Mouse (Mus musculus): ENCODE measurements around the gene Ttpal.
"Not testable (repeated sequence)": the region's sequence is repeated elsewhere in the genome, so short reads cannot be mapped to it uniquely, and the experiment has no call there.

Ttpal gene

DNA sequence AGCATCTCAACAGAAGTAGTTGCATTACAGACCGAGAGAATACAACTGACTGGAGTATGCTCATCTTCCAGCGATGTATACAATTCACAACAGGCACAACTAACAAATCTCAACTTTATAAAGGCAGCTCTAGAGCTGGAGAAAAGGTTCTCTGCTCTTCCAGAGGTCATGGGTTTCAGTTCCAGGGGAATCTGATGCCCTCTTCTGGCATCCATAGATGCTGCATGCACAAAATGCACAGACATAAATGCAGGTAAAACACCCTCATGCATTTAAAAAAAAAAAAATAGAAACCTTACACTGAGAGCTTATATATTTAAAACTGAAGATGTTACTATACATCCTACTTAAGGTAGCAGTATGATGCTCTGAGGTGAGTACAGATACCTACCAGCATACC lies 29.6 kb downstream of the Ttpal start:
- DNase-seq, result no peak

DNA sequence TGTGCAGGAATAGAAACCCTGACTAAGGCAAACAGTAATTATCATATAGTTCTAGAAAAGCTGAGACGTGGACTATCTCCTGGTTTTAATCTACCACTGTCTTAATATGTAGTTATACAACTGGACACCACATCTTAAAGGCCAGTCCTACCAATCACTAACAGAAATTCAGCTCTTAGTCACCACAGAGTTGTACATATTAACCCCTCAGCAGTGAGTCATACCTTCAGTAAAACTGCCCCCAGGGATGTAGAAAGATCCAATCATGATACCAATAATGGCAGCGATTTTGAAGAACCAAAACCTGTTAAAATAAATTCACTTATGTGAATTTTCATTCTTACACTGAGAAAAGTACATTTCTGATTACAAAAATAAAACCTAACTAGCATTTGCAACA lies 32.1 kb downstream of the Ttpal start:
- DNase-seq, result no peak

DNA sequence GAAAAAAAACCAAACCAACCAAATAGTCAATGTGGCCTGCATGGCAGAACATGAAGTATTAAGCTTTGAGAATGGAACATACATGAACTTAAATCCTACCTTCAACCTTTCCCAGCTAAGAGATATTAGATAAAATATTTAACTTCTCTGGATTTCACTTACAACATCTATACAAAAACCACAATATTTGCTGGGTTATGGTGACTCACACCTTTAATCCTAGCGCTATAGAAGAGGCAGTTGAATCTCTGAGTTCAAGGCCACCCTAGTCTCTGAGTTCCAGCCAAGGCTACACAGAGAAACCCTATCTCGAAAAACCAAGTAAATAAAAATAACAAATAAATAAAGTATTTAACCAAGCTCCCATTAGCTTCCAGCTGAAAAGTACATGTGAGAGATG lies 33.9 kb downstream of the Ttpal start:
- DNase-seq, result no peak

DNA sequence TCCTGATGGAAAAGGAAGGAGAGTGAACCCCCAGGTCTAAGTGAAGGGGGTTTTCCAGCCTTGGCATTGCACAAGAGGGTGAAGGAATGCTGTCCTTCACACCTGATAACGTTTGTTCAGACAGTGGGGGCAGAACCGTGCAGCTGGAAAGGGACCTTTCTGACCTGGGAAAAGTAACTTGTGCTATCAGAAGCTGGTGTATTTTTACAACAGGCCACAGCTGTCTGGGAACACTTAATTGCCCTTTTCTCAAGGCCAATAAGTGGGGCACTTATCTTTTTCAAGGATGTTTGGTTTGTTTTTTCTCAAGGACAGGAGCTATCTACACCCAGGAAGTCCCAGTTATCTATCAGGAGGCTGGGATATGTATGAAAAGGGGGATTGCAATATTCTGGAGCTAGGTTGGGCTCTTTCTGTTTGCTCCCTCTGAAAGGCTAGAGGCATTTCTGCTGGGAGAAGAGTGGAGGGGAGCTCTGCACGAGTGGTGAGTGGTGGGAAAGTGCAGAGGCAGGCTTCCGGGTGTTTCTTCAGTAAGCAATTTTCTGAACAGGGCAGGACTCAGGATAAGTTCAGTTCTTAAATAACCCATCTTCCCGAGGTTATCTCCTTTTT lies 35.6 kb downstream of the Ttpal start:
- no peak for DNase-seq

DNA sequence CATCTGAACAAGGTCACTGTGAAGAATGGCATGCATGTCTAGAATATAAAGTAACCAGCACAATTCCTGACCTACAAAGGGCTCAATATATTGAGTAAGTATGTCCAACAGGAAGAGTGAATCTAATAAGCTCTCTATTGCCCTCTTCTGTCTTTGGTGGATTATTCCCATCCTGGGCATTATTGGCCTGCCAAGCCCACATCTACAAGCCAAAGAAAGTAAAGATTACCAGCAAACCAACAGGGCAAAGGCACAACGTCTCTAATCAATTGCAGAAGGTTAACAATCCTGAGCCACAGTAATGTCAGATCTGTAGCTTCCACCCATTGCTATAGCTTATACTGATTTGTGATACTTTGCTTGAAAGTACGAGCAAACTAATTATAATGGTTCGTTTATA lies 38.4 kb downstream of the Ttpal start:
- no peak for DNase-seq

DNA sequence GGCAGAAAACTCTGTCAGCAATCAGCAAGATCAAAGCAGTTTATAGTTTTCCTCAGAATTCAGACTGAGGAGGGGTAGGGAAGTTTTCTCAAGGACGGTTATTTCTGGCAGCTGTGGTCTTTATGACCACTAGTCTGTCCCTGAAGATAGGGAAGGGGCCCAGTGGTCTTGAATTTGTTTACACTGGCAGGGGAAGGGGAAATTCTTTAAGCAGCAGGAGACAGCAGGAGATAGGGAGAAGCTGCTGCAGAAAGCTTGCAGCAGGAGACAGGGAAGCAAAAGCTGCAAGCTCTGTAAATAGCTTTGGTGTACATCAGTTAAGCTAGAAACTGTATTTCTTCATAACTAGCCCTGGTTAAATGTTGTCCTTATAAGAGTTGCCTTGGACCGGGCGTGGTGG lies 39.6 kb downstream of the Ttpal start:
- no peak for DNase-seq

DNA sequence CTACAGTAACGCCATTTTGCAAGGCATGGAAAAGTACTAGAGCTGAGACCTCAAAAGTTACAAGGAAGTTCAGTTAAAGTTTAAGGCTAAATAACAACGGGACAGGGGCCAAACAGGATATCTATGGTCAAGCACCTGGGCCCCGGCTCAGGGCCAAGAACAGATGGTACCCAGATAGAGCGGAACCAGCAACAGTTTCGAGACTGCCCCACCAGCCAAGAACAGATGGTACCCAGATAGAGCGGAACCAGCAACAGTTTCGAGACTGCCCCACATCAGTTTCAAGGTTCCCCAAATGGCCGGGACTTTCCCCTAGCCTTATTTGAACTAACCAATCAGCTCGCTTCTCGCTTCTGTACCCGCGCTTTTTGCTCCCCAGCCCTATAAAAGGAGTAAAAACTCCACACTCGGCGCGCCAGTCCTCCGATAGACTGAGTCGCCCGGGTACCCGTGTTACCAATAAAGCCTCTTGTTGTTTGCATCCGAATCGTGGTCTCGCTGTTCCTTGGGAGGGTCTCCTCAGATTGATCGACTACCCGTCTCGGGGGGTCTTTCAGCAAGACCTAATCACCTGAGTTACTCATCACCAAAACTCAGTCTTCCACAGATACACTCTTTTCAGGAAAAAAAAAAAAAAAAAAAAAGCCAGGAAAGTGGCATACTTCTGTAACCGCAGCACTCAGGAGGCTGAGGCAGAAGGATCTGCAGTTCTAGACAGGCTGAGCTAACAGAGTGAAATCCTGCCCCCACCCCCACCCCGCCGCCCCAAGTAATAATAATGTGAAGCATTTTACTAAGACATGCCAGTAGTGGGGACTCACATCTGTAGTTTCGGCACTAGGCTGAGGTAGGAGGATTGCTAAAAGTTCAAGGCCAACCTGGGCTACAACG lies 40.8 kb downstream of the Ttpal start:
- DNase-seq, result peak; percentile 69

DNA sequence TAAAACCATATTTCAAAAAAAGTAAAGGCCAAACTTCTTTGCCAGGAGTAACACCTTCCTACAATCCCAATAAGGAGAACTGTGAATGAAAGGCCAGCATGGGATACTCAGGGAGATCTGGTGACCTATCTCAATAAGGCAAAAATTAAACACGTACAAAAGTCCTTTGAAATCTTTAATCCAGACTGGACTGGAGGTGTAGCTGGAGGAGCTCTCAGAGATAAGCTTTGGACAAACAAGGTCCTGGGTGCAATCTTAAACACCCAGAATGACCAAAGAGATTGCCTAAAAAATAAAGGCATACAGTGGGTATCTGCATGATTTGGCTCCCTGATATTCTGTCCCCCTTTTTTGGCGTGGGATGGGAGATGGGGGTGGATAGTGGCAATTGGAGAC lies 41.5 kb downstream of the Ttpal start:
- DNase-seq, result no peak

DNA sequence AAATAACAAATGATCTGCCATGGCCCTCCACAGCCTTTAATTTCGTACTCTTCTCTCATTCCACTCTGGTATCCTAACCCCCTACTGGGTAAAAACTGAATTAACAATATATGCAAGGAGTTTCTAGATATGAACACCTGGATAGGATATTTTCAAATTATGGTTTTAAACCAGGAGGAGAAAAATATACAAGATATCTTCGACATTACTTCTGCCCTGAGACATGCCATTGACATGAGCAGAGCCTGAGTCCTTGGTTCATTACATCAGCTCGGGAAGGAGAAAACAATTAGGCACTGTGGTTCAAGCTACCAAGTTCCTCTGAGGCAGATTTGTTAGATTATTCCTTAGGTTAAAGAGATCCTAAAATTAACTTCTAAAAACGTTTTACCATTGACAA lies 41.9 kb downstream of the Ttpal start:
- DNase-seq, result no peak

DNA sequence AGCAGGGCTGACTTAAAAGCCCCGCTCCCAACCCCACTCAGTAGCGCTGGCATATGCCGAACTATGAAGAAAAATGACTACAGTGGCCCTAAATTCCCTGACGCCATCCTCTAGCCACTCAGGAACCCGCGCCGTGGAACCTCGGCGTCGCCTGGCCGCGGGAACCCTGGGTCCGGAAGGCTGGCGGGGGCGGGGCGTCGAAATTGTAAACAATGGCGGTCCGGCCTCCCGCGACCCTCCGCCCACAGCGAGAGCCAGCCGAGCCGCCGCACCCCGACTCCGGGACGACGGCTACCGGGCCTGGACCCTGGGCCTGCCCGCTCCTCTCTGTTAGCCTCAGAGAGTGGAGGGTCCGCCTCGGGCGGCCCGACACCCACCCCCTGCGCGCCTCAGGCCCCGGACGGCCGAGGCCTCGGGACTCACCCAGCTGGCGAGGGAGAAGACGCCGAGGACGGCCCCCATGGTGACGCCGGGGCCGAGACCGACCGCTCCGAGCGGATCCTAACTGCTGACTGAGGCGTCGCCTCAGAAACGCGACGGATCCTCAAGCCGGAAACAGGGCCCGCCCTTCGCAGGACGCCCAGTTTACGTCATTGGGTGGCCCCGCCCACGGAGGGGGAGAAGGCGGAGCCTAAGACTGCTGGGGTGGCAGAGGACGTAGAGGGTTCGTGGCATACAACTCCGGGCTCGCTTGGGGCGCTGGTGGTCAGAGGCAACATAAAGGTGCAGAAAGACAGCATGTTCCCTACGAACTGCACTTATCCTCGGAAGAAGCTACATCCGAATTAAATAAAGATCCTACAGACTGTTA lies 42.7 kb downstream of the Ttpal start, which contains the start of gene Serinc3:
Serinc3 (minus strand) TSS at position 557 of the 811 bp plus-strand sequence.
- peak; percentile 99 for DNase-seq

DNA sequence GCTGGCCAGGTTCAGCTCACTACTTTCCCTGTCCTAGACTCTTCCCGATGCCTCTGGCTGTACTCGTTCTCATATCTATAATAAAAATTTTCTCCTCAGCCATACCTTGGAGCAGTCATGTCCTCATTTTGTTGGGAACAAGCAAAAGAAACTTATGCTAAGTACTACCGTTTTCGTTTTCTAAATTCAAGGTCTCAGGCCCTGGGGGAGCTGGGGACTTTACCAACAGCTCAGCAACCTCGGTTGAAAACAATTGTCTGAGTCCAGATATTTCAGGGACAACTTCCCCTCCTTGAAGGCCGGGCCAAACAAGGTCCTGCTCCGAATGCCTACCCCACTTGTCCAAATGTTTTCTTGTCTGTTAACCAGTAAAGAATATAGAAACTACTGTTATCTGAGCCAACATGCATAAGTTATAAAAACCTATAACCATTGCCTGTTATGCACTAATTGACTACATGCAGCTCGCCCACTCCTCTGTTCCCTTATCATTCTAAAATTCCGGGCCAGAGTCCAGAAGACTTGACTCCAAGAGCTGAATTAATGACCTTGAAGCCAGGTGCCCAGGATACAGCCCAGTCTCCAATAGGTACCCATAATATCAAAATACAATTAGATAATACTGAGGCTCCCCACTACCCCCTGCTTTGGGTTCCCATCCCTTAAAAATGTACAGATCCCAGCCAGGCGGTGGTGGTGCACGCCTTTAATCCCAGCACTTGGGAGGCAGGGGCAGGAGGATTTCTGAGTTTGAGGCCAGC lies 43.8 kb downstream of the Ttpal start:
- DNase-seq, result no peak

DNA sequence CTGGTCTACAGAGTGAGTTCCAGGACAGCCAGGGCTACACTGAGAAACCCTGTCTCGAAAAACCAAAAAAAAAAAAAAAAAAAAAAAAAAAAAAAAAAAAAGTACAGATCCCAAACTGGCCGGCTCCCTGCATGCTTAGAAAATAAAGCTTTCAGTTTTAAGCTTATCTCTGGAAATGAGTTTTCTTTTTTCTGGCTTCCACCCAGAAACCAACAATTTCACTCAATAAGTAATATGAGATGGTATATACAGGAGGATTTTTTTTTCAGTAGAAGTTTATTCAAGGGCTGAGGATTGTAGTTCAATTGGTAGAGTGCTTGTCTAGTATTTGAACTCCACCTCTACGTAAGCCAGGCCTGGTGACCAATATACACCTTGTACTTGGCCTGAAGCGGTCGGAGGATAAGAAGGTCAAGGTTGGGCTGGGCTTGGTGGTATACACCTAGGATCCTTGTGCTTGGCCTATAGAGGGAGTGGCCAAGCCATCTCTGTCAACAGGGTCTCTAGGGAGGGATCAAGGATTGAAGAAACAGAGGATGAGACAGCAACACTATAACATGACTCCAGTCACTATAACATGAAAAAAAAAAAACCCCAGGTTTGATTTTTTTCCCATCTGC lies 44.5 kb downstream of the Ttpal start:
- no peak for DNase-seq

DNA sequence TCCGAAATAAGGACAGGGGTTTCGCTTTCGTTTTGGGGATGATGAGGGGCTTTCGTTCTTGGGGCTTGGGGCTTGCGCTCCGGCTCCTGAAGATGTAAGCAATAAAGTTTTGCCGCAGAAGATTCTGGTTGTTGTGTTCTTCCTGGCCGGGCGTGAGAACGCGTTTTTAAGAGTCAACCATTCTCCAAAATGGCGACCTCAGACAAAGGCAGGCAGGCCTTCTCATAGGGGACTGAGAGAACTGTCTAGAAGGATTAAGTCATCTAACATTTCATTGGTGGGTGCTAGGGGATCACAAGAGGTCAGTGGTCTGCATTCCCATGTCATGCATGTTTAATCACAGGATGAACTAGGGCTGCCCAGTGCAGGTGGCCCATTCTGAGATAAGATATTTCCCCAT lies 53.6 kb downstream of the Ttpal start:
- not testable (repeated sequence) for DNase-seq

DNA sequence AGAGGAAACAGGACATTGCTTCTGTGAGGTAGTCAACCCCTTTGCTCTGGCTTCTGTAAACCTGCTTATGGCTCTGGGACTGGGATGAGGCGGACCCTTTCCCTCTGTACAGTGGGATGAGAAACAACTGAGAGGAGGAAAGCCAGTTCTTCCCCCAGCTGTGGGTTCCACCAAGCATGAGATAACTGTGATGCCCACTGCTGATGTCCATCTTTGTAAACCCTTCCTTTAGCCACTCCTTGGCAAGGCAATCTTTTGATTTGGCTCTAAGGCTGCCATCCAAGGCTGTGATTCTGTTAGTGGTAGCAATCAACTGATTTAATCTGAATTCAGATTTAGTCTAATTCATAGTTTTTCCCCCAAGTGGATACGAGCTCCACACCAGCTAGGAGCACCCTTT lies 55.4 kb downstream of the Ttpal start:
- no peak for DNase-seq

DNA sequence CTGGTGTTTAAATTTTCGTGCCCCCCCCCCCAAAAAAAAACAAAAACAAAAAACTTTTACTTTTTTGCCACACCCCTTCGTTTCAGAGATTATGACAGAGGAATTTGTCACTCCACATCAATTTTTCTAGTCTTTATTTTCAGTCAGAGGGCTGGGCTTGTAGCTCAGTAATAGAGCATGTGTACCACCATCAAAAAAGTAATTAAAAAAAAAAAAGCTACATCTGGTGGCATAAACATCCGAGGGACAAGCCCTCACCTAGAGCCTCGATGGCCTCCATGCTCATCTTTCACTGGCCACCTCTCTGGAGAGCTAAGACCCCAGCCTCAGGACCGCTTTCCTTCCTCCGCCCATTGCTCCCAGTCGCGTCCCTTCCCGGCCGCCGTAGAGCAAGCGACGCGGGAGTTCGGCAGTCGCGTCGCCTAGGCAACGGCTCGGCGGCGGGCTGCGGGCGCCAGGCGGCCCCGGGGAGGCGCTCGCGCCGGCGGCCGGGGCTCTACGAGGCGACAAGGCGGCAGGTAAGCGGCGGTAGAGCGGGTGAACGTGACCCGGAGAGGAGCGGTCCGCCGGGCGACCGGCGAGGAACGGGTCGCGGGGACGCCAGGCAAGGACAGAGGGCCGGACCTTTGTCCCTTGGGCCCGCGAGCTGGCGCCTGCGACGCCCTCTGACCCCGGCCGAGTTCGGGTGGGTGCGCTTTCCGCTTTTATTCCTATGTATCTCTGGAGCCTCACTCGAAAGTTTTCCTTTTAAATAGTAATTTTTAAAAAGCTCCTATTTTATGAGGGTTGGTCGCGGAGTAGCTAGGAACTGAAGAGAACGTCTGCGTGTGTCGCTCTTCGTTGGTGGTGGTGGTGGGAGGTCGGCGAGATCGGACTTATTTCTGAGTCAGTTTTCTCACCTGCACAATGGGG lies 56.1 kb downstream of the Ttpal start, which contains the start of gene Pkig:
Pkig (plus strand) TSS at position 412 of the 912 bp plus-strand sequence.
- DNase-seq, result peak; percentile 87 to 95

DNA sequence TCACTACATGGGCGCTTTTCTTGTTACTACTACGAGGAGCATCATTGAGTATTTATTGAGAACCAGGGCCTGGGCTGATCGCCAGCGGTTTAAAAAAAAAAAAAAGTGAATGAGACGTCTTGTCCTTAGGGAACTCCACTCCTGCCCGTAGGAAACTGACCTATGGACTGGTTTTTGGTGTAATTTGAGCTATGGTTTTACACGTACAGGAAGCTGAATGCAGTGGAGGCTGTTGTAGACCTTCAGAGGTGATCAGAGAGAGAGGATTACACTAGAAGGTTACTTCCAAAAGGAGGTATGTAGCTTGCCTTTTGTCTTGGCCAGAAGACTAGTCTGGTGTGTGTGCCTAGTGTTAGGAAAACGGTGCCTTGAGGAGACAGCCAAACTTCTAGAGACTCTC lies 56.8 kb downstream of the Ttpal start:
- peak in 1 of 2 experiments; percentile 44 for DNase-seq

DNA sequence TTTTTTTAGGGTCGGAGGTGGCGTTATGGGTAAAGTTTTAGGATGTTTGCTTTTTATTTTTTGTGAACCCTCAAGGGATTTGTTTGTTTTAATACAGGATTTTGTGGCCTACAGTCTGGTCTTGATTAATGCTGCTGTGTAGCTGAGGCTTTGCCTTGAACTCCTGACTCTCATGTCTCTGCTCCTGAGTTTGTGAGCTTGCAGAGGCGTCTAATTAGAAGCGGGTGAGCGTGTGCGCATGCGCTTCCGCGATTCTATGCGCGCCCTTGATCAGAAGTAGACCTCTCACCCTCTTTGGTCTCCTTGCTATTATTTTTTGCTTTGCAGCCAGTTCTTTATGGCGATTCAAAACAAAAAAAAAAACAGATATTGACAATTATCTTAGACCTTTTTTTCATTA lies 57.3 kb downstream of the Ttpal start:
- no peak for DNase-seq

DNA sequence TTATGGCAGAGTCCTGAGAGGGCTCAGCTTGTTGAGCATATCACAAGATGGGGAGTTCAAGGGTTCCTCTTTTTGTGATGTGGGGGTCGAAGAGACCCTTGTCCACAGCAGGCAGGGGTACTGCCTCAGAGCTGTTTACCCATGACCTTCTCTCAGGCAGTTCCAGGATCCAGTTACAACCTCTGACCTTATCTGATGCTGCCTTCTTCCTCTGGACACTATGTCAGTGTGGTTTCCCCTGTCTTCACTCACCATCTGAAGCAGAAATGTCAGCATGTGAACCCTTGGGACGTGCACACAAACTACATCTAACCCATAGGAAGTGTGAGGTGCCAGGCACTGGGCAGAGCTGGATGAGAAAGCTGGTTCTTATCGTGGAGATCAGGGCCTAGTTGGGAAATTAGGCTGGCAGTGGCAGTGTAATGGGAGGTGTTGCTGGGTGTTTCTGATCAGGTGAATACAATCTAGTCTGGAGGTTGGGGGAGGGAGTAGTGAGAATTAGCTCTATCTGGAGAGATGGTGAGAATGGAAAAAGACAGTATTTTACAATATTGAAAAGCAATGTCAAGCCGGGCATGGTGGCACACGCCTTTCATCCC lies 58.1 kb downstream of the Ttpal start:
- DNase-seq, result no peak

DNA sequence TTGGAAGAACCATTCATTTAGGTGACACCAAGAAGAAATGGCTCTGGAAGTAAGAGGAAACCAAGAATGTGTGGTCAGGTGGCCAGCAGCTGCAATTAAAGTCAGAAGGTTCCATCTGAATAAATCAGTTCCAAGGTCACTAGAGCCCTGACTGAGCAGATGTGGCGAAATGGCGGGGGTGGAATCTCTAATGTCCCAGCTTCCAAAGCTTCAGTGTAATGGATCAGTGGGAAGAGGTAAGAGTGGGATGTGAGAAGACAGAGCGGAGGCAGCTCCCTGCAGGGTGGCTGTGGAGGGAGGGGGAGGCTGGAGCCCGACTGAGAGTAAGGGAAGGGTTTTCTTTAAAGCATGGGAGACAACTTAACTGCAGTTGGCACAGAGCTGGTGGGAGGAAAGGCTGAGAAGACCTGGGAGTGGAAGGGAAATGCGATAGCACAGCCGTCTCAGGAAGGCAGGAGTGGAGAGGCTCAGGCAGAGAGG lies 59.3 kb downstream of the Ttpal start:
- DNase-seq, result no peak

DNA sequence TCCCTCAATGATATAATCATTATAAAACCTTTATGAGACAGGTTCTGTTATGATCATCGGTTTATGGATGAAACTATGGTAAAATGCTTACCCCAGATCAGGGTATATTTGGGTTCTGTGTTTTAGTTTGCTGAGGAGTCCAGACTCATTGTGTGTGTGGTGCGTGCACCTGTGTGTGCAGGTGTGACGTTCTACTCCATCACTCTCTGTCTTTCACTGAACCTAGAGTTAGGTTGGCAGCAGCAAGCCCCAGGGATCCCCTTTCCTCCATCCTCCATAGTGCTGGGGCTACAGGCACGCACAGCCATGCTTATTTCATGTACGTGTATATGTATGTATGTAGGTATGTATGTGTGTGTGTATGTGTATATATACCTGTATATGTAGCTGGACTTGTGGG lies 60.0 kb downstream of the Ttpal start:
- no peak for DNase-seq
